Mouse (Mus musculus) CD4-positive helper T cell, adult 2 months (primary cell): Measurements from ENCODE around the gene Oxa1l.
"Not testable (repeated sequence)": the region's sequence is repeated elsewhere in the genome, so short reads cannot be mapped to it uniquely, and the experiment has no call there.

Experiments used
- DNase-seq: peaks from one replicate; pipeline ENCODE4 v3.0.0-alpha.2; 2012; ENCODE audit warnings: low read depth, missing footprints, low spot score

Oxa1l gene

GRCm38 (mm10) chr14:54360577-54361340 is at the start of gene Oxa1l:
TSS of gene Oxa1l (plus strand) at chr14:54360834.
- DNase-seq: peak; percentile 97

- DNase-seq: no peak
Measured at GRCm38 (mm10) chr14:54311763-54312162, 48.9 kb upstream of the Oxa1l start.

- DNase-seq: no peak
Measured at GRCm38 (mm10) chr14:54321556-54322376, 38.9 kb upstream of the Oxa1l start.

DNA sequence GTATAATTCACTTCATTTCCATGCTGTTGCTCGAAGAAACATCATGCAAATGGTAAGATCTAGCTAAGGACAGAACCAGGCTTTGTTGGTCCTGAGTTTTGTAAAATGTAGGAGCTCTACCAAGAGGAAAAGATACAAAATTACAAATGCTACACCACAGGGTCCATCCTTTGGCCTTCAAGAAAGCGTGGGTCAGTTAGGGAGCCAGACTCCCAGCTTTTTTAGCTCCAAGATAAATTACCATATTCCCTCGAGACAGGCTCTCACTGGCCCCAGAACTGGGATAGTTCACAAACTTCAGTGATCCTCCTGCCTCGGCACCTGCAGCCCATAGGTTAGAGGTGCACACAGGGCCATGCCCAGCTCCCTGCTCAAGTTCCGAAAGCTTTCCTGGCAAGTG is 36.1 kb upstream of the Oxa1l start:
- no peak for DNase-seq

DNA sequence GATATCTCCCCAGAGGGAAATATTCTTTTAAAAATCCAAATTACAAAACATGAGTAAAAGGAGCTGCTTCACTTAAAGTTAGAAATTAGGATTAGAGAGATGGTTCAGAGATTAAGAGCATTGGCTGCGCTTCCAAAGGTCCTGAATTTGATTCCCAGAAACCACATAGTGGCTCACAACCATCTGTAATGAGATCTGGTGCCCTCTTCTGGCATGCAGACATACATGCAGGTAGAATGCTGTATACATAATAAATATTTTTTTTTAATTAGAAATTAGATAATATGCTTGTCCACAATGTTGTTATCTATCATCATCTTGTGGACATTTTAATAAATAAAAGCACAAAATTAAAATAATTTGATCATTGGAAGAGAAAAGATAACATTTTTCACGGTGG is 32.1 kb upstream of the Oxa1l start:
- DNase-seq: peak; percentile 19

- no peak for DNase-seq
Measured at GRCm38 (mm10) chr14:54329201-54329600, 31.4 kb upstream of the Oxa1l start.

- no peak for DNase-seq
Measured at GRCm38 (mm10) chr14:54331178-54331577, 29.5 kb upstream of the Oxa1l start.

DNA sequence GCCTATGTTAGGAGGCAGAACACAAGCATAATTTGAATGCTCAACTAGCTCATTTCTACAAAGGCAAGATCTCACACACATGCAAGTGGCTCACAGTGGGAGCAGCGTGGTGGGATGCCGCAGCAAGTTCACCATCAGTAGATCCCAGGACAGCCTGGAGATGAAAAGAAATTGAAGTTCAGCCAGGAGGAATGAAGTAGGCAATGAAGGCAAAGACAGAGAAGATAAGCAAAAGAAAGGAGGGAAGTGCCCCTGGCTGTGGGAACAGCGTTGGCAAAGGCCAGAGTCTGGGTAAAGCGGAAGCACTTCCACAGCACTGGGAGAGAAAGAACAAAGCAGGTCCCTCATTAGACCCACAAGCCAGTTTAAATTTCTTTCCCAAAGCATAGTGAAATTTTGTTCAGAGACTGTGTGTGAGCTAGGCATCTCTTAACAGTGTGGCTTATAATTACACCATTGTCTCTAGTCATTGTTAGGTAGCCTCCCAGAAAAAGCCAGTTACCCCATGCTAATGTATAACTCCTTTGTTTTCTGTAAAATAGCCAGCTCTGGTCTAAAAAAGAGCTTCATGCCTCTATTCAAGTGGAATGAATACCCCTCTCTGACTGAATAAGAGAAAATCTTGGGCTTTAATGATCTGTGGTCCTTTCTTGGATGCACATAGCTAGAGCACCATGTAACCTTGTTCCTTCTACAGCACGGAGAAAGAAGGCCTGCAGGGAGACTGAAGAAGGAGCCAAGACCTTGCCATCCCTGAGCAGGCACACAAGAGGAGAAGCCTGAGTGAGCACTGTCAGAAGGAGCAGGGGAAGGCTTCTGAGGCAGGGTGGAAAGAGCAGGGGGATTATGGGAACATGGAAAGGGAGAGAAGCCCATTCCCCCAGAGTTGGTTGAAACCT is 28.2 kb upstream of the Oxa1l start:
- DNase-seq: no peak

- DNase-seq: no peak
Measured at GRCm38 (mm10) chr14:54333452-54334189, 27.0 kb upstream of the Oxa1l start.

DNA sequence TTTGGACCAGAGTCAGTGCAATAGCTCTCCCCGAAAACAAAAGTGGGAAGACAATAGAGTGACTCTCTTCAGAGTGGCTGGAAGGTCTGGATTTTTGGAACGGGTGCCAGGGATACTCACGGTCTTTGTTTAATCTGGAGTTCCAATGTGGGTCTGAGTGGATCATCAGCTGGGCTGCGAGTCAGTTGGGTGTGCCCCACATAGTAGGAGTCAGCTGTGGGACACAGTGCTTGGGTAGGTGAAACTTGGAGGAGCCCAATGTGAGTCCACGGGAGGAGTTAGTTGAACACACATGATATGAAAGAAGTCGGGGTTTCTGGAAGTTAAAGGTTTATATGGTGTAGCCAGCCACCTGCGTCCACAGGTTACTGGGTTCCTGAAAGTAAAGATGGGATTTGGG is 19.8 kb upstream of the Oxa1l start:
- no peak for DNase-seq

DNA sequence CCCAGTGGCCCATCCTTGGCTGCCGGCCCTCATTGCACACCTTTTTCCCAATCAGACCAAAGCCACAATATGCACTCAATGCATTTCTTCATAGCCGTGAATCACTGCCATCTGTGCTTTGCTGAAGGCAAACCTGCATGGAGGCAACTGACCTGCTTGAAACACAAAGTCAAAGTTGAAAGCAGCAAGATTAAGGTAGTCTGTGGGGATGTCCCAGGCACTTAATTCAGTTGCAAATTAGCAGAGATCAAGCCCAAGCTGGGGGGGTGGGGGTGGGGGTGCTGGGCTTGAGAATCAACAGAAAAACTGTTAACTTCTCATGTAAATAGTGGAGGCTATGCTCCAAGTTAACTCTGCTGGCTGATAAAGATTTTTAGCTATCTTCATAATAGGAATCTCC is 18.8 kb upstream of the Oxa1l start:
- not testable (repeated sequence) for DNase-seq

- DNase-seq: peak; percentile 48
Measured at GRCm38 (mm10) chr14:54350773-54351541, 9.7 kb upstream of the Oxa1l start.

- peak; percentile 25 for DNase-seq
Measured at GRCm38 (mm10) chr14:54352314-54352713, 8.3 kb upstream of the Oxa1l start.

DNA sequence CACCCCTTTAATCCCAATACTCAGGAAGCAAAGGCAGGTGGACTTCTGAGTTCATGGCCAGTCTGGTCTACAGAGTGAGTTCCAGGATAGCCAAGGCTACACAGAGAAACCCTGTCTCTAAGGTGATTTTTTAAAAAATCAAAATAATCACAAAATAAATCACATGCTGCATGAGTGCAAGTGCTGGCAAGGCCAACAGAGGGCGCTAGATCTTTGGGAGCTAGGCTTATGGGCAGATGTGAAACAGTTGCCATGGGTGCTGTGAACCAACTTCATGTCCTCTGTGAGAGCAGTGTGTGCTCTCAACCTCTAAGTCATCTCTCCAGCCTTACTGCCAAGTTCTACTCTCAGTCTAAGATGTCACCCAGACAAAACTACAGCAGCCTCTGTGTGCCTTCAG is 6.2 kb upstream of the Oxa1l start:
- DNase-seq: no peak

DNA sequence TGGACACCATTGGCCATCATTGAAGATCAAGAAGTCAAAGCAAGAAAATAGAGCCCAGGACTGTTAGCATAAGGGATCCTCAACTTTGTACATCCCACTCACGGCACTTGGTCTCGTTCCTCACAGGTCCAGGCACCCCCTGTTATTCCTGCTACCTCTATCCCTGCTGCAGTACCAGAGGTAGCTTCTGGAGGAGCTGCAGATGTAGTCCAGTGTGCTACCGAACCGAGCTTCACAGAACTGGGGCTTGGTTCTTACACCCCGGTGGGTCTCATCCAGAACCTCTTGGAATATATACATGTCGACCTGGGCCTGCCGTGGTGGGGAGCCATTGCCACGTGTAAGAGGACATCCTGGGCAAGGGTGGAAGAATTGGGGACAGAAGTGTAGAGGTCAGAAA is 2.5 kb downstream of the Oxa1l start:
- no peak for DNase-seq

DNA sequence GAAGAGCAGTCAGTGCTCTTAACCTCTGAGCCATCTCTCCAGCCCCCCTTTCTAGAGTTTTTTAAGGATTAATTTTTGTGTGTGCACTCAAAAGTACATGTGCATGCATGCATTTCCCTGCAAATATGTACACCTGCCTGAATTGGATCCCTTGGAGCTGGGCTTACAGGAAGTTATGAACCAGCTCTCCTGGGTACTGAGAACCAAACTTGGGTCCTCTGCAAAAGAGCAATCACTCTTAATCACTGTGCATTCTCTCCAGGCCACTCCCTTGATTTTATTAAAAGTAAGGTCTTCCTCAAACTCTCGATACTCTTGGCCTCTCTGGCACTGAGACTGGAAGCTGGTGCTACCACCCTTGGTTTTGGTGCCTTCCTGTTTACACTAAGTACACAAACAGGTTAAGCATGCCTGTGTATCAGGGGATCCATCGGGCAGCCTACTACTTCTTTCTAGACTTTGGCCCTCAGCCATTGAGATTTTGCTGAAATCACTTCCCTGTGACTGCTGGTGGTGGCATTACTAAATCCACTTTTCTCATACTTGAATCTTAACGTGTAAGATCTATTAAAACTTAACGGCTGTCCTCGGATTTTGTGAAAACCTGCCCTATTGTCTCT is 4.5 kb downstream of the Oxa1l start:
- DNase-seq: no peak

GRCm38 (mm10) chr14:54366581-54366980 is 5.9 kb downstream of the Oxa1l start:
- no peak for DNase-seq

DNA sequence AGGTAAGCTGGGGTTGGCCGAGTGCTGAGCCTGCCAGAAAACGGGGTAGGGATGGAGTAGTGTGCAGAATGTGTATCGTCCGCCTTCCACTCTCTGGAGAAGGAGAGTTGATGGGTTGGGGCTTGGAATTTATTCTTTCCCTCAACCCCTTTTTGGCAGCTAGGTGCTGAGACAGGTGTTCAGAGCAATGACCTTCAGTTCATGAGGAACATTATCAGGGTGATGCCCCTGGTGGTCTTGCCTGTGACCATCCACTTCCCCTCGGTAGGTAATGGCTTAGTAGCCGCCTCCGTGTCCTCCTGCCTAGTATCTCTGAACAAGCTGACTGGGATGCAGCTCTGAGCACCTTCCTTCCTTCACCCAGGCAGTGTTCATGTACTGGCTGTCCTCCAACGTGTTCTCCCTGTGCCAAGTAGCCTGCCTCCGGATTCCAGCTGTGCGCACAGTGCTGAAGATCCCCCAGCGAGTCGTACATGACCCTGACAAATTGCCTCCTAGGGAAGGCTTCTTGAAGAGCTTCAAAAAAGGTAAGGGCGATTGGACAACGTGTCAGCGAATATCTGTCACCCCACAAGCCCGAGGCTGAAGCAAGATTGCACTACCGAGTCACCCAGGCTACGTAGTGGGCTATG is 6.9 kb downstream of the Oxa1l start:
- no peak for DNase-seq

GRCm38 (mm10) chr14:54369372-54369771 is 8.7 kb downstream of the Oxa1l start:
- DNase-seq: no peak
